Comparison of ENCODE assay signal across 14 mouse cellular contexts in the genomic region with DNA sequence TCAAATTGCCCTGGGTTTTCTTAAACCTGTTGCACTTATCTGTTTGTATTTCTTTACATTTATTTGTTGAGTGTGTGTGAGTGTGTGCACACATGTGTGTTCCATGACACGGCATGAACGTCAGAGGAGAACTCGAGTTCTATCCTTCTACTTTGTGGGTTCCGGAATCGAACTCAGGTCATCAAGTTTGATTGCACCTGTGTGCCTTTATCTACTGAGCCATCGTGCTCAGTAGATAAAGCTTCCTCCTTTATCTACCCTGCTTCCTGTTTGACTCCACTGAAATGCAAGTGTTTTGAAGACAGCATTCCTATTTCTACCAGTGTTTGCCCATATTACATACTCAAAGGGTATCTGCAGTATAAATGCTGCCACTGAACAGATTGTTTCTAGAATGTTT.
"Had no signal": no experiment of that assay in that cellular context is flagged by ENCODE, and none has a peak within 500 bp of the region (broad histone marks: within the 10 kb centered on the region; RNA-seq: fewer than 3 reads in every experiment).

No protein-coding gene starts in this region.

- H3K27ac ChIP-seq: intestine, embryonic 15.5 days; layer of hippocampus, adult 2 months; limb, embryonic 13.5 days; liver, embryonic 12.5 days; midbrain, embryonic 15.5 days; neural tube, embryonic 13.5 days had no signal

- H3K36me3 ChIP-seq: intestine, embryonic 15.5 days; limb, embryonic 13.5 days; liver, embryonic 12.5 days; midbrain, embryonic 15.5 days; neural tube, embryonic 13.5 days had no signal

- H3K27me3 ChIP-seq: intestine, embryonic 15.5 days; limb, embryonic 13.5 days; liver, embryonic 12.5 days; midbrain, embryonic 15.5 days; neural tube, embryonic 13.5 days had no signal

- ATAC-seq: intestine, embryonic 15.5 days; liver, embryonic 12.5 days; midbrain, embryonic 15.5 days had no signal

- H3K4me1 ChIP-seq: intestine, embryonic 15.5 days; limb, embryonic 13.5 days; midbrain, embryonic 15.5 days had no signal

- DNase-seq: kidney, adult 18-20 months; kidney, postnatal 10 days; kidney, postnatal 4 days; left cerebral cortex, postnatal 4 days; lung, embryonic 14.5 days; lung, postnatal 10 days; lung, postnatal 4 days; right cerebral cortex, postnatal 4 days had no signal

- H3K4me3 ChIP-seq: intestine, embryonic 15.5 days; layer of hippocampus, adult 2 months; limb, embryonic 13.5 days; liver, embryonic 12.5 days; midbrain, embryonic 15.5 days; neural tube, embryonic 13.5 days had no signal
